Mouse (Mus musculus): Measurements from ENCODE around the gene Col26a1. TPM values are rescaled to one million over a fixed set of nuclear protein-coding genes. Genes with fewer than 3 reads are reported as not detected.

Gene Col26a1
- polyA plus RNA-seq, 1 experiment = 0.98 TPM

- WGBS = 94% methylated on average over 15 of the region's 15 CpGs
- H3K4me1 ChIP-seq (ENCODE audit: control insufficient read depth, insufficient read depth, insufficient read length) = peaks cover 9% of the 10 kb centered on the region; the same call in 1 of the 2 replicates
- no peak overlapping the region for H3K4me3 ChIP-seq (ENCODE audit: extremely low read depth, insufficient read depth, insufficient read length)
- H3K27me3 ChIP-seq (ENCODE audit: control insufficient read depth, insufficient read depth, low read length) = no peaks in the 10 kb centered on the region
- no peak overlapping the region for H3K27ac ChIP-seq (ENCODE audit: insufficient read depth, low read length)
- no peak for TF ChIP-seq POLR2A (IDR thresholded peaks at IDR 0.05; ENCODE audit: low read depth, low read length)
- TF ChIP-seq CTCF (IDR thresholded peaks at IDR 0.05; ENCODE audit: extremely low read depth, insufficient read depth, insufficient read length, insufficient replicate concordance) = no peak
- H3K36me3 ChIP-seq (ENCODE audit: control insufficient read depth, insufficient read depth, low read length) = no peaks in the 10 kb centered on the region
- DNase-seq (ENCODE audit: low read depth in 1 of 2, low spot score in 2 of 2) = no peak
Observed at GRCm38 (mm10) chr5:136793807-136794206, 89.2 kb downstream of the Col26a1 start.

- TF ChIP-seq POLR2A (IDR thresholded peaks at IDR 0.05; ENCODE audit: low read depth, low read length) = no peak
- TF ChIP-seq CTCF (IDR thresholded peaks at IDR 0.05; ENCODE audit: extremely low read depth, insufficient read depth, insufficient read length, insufficient replicate concordance) = no peak
- no peaks in the 10 kb centered on the region for H3K36me3 ChIP-seq (ENCODE audit: control insufficient read depth, insufficient read depth, low read length)
- H3K27ac ChIP-seq (ENCODE audit: insufficient read depth, low read length) = no peak overlapping the region
- H3K27me3 ChIP-seq (ENCODE audit: control insufficient read depth, insufficient read depth, low read length) = no peaks in the 10 kb centered on the region
- DNase-seq (ENCODE audit: low read depth in 1 of 2, low spot score in 2 of 2) = no peak
- peaks cover 9% of the 10 kb centered on the region; the same call in 1 of the 2 replicates for H3K4me1 ChIP-seq (ENCODE audit: control insufficient read depth, insufficient read depth, insufficient read length)
- H3K4me3 ChIP-seq (ENCODE audit: extremely low read depth, insufficient read depth, insufficient read length) = no peak overlapping the region
- 74% methylated on average over 10 of the region's 10 CpGs for WGBS
Observed at GRCm38 (mm10) chr5:136792541-136792940, 90.5 kb downstream of the Col26a1 start.

GRCm38 (mm10) chr5:136791204-136791603 is 91.8 kb downstream of the Col26a1 start:
- WGBS = 75% methylated on average over 3 of the region's 3 CpGs
- TF ChIP-seq CTCF (IDR thresholded peaks at IDR 0.05; ENCODE audit: extremely low read depth, insufficient read depth, insufficient read length, insufficient replicate concordance) (no peak), POLR2A (IDR thresholded peaks at IDR 0.05; ENCODE audit: low read depth, low read length) (no peak)
- no peak for DNase-seq (ENCODE audit: low read depth in 1 of 2, low spot score in 2 of 2)
- H3K27ac ChIP-seq (ENCODE audit: insufficient read depth, low read length) = no peak overlapping the region
- H3K36me3 ChIP-seq (ENCODE audit: control insufficient read depth, insufficient read depth, low read length) = no peaks in the 10 kb centered on the region
- no peaks in the 10 kb centered on the region; the same call in 1 of the 2 replicates for H3K4me1 ChIP-seq (ENCODE audit: control insufficient read depth, insufficient read depth, insufficient read length)
- H3K4me3 ChIP-seq (ENCODE audit: extremely low read depth, insufficient read depth, insufficient read length) = no peak overlapping the region
- H3K27me3 ChIP-seq (ENCODE audit: control insufficient read depth, insufficient read depth, low read length) = no peaks in the 10 kb centered on the region

GRCm38 (mm10) chr5:136790570-136791196 is 92.3 kb downstream of the Col26a1 start:
- DNase-seq (ENCODE audit: low read depth in 1 of 2, low spot score in 2 of 2) = peak; percentile 48 to 80
- TF ChIP-seq POLR2A (IDR thresholded peaks at IDR 0.05; ENCODE audit: low read depth, low read length) (no peak), CTCF (IDR thresholded peaks at IDR 0.05; ENCODE audit: extremely low read depth, insufficient read depth, insufficient read length, insufficient replicate concordance) (peak; percentile 96; the same call in 1 of the 2 replicates)
- H3K36me3 ChIP-seq (ENCODE audit: control insufficient read depth, insufficient read depth, low read length) = no peaks in the 10 kb centered on the region
- H3K4me1 ChIP-seq (ENCODE audit: control insufficient read depth, insufficient read depth, insufficient read length) = no peaks in the 10 kb centered on the region; the same call in 1 of the 2 replicates
- no peak overlapping the region for H3K27ac ChIP-seq (ENCODE audit: insufficient read depth, low read length)
- H3K27me3 ChIP-seq (ENCODE audit: control insufficient read depth, insufficient read depth, low read length) = no peaks in the 10 kb centered on the region
- no peak overlapping the region for H3K4me3 ChIP-seq (ENCODE audit: extremely low read depth, insufficient read depth, insufficient read length)
- WGBS = 14% methylated on average over 11 of the region's 11 CpGs

GRCm38 (mm10) chr5:136784531-136784930 is 98.5 kb downstream of the Col26a1 start:
- no peak for DNase-seq (ENCODE audit: low read depth in 1 of 2, low spot score in 2 of 2)
- Histone ChIP-seq H3K4me1 (ENCODE audit: control insufficient read depth, insufficient read depth, insufficient read length) (no peaks in the 10 kb centered on the region), H3K36me3 (ENCODE audit: control insufficient read depth, insufficient read depth, low read length) (no peaks in the 10 kb centered on the region), H3K4me3 (ENCODE audit: extremely low read depth, insufficient read depth, insufficient read length) (no peak overlapping the region), H3K27me3 (ENCODE audit: control insufficient read depth, insufficient read depth, low read length) (no peaks in the 10 kb centered on the region), H3K27ac (ENCODE audit: insufficient read depth, low read length) (no peak overlapping the region)
- WGBS = 57% methylated on average over 8 of the region's 8 CpGs
- no peak for TF ChIP-seq CTCF (IDR thresholded peaks at IDR 0.05; ENCODE audit: extremely low read depth, insufficient read depth, insufficient read length, insufficient replicate concordance)
- no peak for TF ChIP-seq POLR2A (IDR thresholded peaks at IDR 0.05; ENCODE audit: low read depth, low read length)

GRCm38 (mm10) chr5:136782600-136782999 is 100.4 kb downstream of the Col26a1 start:
- Histone ChIP-seq H3K27me3 (ENCODE audit: control insufficient read depth, insufficient read depth, low read length) (no peaks in the 10 kb centered on the region), H3K4me3 (ENCODE audit: extremely low read depth, insufficient read depth, insufficient read length) (no peak overlapping the region), H3K36me3 (ENCODE audit: control insufficient read depth, insufficient read depth, low read length) (no peaks in the 10 kb centered on the region), H3K27ac (ENCODE audit: insufficient read depth, low read length) (no peak overlapping the region), H3K4me1 (ENCODE audit: control insufficient read depth, insufficient read depth, insufficient read length) (no peaks in the 10 kb centered on the region)
- WGBS = 74% methylated on average over 13 of the region's 13 CpGs
- TF ChIP-seq CTCF (IDR thresholded peaks at IDR 0.05; ENCODE audit: extremely low read depth, insufficient read depth, insufficient read length, insufficient replicate concordance) (no peak), POLR2A (IDR thresholded peaks at IDR 0.05; ENCODE audit: low read depth, low read length) (no peak)
- no peak for DNase-seq (ENCODE audit: low read depth in 1 of 2, low spot score in 2 of 2)

- TF ChIP-seq CTCF (IDR thresholded peaks at IDR 0.05; ENCODE audit: extremely low read depth, insufficient read depth, insufficient read length, insufficient replicate concordance) (peak; percentile 58; the same call in 1 of the 2 replicates), POLR2A (IDR thresholded peaks at IDR 0.05; ENCODE audit: low read depth, low read length) (no peak)
- Histone ChIP-seq H3K27me3 (ENCODE audit: control insufficient read depth, insufficient read depth, low read length) (no peaks in the 10 kb centered on the region), H3K27ac (ENCODE audit: insufficient read depth, low read length) (no peak overlapping the region), H3K36me3 (ENCODE audit: control insufficient read depth, insufficient read depth, low read length) (no peaks in the 10 kb centered on the region), H3K4me3 (ENCODE audit: extremely low read depth, insufficient read depth, insufficient read length) (no peak overlapping the region), H3K4me1 (ENCODE audit: control insufficient read depth, insufficient read depth, insufficient read length) (no peaks in the 10 kb centered on the region)
- DNase-seq (ENCODE audit: low read depth in 1 of 2, low spot score in 2 of 2) = peak in 1 of 2 experiments; percentile 19
- 61% methylated on average over 10 of the region's 10 CpGs for WGBS
Observed at GRCm38 (mm10) chr5:136780465-136780864, 102.5 kb downstream of the Col26a1 start.
